Mouse (Mus musculus) cerebellum, adult 11-12 months (tissue): Measurements from ENCODE around the gene Kat2b.
"Not testable (repeated sequence)": the region's sequence is repeated elsewhere in the genome, so short reads cannot be mapped to it uniquely, and the experiment has no call there.

Source experiments
- DNase-seq: peaks from one replicate; pipeline ENCODE4 v3.0.0; 2022

The Kat2b gene

DNA sequence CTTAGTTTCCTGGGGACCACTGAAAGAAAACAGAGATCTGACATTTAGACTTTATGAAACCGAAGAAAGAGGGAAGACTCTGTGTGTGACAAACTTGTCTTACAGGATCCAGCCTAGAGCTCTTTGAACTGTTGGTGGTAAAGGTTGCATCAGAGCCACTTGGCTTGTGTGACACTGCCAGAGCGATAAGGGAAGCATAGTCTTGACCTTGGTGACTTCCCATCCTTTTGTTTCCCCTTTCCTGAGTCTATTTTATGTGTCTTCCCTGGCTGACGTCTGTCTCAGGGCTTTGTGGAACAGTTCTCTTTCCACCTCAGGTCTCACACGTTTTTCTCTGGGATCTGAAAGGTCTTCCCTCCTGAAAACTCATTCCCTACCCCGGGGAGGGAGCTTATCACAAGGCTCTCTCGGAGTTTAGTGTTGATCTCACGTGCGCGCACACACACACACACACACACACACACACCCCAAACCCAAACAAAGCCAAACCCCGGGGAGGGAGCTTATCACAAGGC is 3.8 kb downstream of the Kat2b start:
- no peak for DNase-seq

DNA sequence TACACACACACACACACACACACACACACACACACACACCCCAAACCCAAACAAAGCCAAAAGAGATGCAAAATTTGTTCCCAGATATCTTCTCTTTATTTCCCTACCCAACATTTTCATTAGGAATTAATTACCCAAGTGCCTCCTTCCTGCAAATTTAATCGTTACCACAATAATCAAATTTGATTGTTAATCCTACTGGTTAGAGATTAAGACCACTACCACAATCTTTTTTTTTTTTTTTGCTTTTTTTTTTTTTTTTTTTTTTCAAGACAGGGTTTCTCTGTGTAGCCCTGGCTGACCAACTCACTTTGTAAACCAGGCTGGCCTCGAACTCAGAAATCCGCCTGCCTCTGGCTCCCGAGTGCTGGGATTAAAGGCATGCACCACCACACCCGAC is 4.3 kb downstream of the Kat2b start:
- DNase-seq = not testable (repeated sequence)

DNA sequence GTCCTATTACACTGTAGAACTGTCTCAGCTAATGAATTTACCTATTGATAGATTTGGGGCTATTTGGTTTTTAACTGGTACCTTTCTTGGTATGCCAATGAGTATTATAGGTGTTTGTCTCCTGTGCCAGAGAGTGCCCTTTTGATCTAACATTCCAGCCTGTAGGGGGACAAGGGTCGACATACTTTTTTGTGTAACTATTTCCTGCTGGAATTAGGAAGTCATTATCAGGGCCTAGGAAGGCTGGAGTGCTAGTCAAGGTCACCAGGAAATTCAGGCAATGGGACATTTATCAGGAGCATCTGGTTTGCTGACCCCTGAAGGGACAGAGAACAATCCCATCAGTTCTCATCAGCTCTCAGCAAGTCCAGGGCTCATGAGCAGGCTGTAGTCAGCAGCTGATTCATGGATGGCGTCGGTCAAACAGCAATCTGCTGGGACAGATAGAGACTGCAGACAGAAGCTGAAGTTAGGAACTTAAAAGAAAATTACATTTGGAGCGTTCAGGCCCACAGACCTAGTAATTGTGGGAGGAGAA is 6.4 kb downstream of the Kat2b start:
- DNase-seq = no peak

DNA sequence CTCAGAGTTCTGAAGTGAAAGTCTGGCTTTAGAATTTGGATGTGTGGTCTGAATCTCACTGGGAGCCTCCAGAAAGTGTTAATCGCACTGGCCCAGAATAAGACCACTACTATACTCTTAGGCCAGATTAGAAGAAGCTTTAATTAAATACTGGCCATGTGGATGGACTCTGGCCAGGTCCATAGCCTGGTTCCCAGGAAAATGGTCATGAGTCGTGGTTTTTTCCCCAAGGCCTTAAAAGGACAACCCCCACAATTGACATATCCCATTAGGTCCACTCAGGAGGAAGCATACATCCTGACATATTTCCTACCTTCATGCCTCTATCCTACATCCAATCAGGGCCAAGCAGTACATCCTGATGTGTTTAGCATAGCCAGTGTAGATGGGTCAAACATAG is 10.5 kb downstream of the Kat2b start:
- no peak for DNase-seq

DNA sequence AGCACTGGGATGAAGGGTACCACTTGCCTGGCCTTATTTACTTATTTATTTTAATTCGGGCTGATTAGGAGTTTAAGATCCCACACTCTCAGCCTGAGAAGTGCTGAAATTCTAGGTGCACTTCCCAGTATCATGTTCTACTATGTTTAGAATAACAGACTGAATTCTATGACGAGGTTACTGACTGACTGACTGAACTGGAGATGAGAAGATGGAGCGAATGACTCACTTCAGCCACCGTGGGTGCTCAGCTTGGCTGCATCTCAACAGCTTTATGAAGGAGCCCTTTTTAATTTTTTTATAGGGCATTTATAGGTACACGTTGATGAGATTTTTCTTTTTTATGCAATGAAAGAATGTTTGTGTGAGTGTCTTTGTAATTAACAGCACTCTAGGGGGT is 11.1 kb downstream of the Kat2b start:
- DNase-seq = no peak

DNA sequence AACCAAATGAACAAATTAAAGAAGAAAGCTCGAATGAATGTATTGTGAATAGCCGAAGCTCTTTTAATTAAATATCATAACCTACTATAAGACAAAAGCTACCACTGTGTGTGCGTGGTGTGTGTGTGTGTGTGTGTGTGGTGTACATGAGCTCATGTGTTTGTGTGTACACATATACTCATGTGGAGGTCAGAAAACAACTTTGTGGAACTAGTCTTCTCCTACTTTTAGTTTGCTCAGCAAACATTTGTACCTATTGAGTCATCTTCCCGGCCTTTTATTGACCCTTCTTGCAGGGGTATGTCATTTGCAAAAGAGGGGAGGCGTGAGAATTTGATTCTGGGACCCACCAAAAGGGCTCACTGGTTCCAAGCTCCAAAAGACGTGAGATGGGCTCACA is 11.6 kb downstream of the Kat2b start:
- no peak for DNase-seq

DNA sequence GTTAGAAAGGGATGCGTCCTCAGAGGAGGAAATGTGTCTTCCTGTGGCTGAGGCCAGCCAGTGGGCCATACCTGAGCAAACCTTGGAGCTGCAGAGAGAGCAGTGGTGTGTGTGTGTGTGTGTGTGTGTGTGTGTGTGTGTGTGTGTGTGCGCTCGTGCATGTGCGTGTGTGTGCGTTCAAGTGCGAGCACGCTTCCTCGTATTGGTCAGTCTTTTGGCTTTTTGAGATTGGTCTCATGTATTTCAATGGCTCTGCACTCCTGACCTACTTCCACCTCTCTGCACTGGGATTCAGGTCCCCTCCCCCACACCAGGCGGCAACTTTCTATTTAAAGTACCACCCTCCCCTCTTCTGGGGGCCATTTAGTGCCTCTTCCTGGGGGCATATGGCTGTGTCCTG is 12.1 kb downstream of the Kat2b start:
- peak; percentile 92 for DNase-seq

DNA sequence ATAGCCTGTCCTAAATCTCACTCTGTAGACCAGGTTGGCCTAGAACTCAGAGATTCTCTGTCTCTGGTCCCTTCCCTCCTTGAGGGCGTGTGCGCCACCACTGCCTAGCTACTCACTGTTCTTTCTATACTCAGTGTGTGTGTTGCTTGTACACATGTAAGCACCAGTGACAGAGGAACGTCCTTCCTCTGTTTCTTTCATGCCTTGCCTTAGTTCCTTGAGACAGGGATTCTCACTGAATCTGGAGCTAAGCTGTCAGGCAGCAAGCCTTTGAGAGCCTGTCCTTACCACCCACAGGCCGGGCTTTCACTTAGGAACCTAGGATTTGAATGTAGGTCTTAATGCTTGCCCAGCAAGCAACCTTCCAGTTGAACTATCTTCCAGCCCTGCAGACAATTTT is 13.0 kb downstream of the Kat2b start:
- DNase-seq = no peak

DNA sequence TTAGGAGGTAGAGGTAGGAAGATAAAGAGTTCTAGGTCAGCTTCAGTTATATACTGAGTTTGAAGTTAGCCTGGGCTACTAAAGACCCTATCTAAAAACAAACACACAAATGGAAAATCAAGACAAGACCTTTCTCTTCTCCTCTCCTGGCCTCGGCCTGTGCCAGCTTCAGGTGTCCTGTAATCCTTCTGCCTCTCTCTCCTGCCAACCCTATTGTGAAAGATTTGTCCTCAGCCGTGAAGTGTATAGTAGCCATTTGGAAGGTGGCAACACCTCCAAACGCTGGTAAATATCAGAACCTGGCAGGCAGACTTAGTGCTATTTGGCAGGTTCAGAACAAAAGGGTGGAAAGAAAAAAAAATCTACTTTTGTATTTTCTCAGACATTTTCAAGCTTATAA is 13.6 kb downstream of the Kat2b start:
- peak; percentile 64 for DNase-seq

DNA sequence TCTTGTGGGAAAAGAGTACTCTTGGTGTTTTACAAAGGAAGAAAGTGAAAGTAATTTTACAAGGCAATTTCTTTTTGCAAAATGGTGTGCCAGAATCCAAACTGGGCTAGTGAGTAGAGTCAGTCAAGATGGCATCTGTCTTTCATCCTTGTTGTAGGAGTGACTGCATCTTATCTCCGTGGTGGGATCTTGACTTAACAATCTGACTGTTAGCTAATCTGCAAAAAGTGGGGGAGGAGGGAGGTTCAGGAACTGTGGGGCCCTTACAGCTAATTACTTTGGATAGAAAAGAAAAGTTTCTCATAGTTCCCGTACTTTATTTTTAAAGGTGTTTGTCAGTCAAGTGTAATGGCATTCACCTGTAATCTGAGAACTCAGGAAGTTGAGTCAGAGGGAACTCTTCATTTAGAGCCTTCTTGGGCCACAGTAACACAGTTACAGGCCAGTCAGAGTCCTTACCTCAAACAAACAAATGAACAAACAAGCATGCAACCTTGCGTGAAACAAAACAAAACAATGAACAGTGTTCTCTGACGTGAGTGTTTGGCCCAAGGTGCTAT is 15.4 kb downstream of the Kat2b start:
- DNase-seq = no peak

DNA sequence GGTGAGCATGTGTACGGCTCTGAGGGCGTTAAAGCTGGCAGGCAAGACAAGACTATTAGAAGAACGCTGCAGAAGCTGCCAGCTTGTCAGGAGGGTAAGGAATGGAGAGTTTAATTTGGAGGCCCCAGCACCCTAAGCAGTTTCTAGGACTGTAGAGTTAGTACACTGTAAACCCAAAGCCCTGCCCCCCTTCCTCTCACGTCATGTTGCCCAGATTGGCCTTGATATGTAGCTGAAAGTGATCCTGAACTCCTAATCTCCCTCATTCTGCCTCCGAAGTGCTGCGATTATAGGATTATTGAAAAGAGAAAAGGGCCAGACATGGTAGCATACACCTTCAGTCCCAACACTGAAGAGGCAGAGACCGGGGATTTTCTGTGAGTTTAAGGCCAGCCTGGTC is 16.1 kb downstream of the Kat2b start:
- no peak for DNase-seq

DNA sequence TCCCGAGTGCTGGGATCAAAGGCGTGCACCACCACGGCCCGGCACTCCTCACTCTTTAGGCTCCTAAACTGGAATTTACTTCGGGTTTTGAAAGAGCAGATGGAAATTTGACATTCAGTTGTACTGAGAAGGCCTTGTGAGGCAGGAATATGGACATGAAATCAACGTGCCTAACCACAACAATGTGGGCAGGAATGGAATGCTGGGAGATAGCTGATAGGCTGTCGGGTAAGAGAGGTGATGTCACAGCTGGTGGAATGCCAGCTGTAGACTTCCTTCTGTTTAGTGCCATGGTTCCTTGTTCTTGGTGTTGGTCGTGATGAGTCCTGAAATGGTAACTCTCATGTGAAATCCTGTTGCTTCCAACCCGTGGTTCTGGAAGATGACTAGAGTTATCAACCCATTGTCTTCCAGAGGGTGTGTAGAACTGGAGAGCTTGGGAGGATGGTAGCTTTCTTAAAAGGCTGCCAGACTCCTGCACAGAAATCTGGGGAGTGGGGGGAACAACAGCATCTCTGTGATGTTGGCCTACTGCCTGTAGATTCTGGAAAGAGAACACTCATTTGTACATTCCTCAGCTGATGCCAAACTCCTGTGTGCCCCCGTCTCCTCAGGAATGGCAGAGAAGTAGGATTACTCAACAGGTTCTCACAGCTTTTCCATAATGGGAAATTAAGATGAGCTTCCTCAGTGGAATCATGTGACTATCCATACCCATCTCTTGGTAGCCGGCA is 17.4 kb downstream of the Kat2b start:
- no peak for DNase-seq

DNA sequence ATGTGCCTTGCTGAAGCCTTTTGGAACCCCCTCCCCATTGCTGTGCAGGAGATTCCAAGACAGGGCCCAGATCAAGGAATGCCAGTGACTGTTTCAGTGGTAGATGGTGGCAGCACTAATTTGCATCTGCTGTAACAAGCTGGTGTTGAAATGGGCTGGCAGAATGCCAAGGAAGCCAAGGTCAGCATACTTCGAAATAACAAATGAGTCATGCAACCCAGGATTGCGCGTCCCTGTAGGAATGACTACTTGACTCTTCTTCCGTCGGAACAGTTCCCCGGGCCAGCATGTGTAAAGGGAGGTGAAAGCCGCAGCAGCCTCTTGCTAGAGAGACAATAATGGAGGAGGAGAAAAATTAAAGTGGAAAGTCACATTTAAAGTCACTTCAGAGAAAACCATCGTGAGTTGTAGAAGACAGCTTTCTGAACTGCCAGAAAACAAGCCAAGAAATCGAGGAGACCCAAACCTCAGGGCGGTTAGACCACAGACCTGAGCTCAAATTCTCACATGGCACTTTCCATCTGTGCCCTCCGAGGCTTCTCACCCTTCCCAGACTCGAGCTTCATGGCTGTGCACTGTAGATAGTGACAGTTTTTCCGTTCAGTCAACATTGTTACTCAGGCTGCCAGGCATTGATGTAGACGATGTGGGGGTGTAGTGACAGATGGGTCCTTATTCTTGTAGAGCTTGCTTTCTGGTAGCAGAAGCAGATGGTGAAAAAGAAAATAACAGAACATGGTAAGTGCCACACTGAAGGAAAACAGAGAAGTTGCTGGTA is 20.6 kb downstream of the Kat2b start:
- peak; percentile 83 for DNase-seq

DNA sequence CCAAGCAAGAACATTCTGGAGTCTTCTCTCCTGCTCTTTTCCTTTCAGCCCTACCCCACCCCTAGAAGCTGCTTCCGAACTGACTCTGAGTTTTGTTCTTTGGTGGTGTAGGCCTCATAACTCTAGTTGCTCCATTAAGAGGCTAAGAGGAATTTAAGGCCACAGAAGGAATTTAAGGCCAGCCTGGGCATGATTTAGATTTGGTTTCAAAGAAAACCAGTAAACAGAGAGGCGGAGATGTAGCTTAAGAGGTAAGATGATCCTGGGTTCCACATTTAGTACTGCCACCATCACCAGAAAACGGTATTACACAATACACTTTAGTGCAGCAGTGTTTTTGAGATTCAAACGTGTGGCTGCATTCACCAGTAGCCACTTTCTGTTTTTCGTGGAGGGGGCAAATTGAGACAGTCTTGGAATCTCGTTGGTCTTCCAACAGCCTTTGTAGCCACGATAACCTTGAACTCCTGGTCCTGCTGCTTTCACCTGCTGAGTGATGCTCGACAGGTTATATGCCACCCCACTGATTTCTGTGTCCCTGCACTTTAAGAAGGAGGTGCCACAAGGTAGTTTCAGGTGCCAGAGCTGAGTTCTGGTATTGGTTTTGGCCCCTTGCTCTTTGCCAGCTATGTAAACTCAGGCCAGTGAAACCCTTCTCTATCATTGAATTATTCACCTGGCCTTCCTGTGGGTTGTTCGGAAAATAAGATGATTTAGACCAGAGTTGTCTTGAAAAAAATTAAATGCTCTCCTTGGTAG is 21.6 kb downstream of the Kat2b start:
- DNase-seq = no peak

DNA sequence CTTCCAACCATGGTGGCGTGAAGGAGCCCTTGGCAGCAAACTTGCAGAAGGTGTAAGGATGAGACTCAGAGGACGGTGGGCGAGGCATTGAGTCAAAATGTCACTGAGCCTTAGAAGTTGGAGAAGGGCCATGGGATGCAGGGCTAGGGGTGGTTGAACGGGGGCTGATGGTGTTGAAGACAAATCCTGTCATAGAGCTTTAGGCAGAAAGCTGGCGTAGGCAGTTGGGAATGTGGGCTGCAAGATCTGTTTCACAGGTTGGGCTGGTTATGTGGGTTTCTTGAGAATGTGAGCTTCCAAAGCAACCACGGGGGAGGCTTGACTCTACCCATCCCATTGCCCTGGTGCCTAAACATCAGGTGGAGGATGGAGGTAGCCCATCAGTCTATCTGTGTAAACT is 23.4 kb downstream of the Kat2b start:
- DNase-seq = no peak

DNA sequence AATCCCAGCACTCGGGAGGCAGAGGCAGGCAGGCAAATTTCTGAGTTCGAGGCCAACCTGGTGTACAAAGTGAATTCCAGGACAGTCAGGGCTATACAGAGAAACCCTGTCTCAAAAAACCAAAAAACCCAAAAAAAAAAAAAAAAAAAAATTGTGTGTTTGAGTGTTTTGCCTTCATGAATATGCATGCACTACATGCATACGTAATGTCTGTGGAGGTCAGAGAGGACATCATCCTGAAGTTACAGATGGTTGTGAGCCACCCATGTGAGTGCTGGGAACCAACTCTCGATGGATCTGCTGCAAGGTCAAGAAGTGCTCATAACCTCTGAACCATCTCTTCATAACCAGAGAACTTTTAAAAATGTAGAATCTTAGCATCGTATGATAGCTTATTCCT is 25.2 kb downstream of the Kat2b start:
- DNase-seq = no peak

DNA sequence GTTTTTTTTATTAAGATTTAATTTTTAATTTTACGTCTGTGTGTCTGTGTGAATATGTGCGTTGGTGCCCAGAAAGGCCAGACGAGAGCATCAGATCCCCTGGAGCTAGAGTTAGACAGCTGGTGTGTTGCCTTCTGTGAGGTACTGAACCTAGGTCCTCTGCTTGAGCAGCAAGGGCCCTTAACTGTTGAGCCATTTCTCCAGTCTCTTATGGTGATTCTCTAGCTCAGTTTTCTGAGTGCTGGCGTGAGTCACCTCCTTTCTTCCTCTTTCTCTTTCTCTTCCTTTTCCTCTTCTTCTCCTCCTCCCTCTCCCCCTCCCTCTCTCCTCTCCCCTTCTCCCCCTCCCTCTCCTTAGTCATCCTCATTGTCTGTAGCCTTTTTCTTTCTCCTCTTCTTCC is 27.9 kb downstream of the Kat2b start:
- DNase-seq = no peak

DNA sequence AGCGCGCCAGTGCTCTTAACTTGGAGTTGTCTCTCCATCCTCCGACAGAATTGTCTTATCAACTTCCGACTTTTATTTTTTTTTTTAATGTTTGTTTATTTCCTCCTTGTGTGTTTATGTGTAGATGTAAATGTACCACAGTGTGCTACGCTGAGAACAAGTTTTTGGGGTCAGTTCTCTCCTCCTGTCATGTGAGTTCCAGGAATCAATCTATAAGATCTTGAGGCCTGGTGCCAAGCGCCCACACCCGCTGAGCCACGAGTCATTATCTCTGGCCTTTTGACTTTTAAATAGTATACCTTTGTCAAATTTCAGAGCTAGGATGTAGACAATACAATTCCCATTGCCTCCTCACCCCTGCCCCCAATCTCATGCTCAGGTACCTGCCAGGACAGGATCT is 28.9 kb downstream of the Kat2b start:
- DNase-seq = no peak

DNA sequence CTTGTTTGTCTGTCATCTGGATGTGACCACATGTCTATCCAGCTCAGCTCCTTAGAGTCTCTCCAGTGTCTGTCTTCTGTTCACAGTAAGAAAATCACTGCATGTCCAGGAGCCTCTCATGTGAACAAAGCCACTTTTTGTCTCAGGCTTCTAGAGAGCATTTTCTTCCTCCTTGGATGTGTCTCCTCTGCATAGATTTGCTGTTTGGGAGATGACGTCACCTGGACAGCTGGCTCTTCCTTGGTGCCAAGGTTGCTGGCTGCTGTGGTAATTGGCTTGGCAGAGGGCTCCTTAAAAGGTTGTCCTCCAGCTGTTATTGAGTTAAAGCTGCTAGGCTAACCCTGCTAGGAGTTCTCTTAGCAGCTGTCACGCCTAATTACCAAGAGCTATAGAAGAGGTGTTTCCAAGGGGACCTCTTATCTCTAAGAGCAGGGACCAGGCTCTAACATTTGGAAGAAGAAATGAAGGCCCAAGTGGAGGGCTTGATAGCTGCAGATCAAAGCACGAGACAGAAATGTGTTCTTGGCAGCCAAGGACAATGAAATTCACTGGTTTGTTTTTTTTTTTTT is 29.7 kb downstream of the Kat2b start:
- peak; percentile 59 for DNase-seq

DNA sequence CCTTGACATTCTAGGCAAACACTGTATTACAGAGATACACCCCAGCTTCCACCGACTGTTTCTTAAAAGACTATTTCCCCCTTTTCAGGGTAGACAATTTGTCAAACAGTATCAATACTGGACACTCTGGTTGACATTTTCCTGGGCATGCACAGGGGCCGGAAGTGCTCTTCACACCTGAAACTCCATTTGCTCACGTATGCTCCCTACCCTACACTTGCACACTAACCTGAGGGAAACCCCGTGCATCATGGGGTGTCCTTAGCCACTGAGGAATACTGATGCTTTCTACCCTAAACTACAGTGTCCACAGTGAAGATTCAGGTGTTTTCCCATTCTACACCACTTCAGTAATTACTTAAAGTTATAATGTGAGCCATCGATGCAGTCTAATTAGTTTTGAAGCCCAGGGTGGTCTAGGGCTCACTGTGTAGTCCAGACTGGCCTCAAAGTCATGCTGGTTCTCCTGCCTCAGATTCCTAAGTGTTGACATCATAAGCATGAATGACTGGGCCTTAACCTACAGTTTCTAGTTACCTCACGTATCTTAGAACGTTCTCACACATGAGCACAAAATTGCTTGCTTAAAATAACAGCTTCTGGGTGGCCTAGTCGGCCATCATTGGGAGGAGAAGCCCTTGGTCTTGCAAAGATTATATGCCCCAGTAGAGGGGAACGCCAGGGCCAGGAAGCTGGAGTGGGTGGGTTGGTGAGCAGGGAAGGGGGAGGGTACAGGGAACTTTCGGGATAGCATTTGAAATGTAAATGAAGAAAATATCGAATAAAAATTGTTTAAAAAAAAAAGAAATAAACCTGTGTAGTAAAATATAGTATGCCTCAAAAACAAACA is 30.5 kb downstream of the Kat2b start:
- DNase-seq = no peak

DNA sequence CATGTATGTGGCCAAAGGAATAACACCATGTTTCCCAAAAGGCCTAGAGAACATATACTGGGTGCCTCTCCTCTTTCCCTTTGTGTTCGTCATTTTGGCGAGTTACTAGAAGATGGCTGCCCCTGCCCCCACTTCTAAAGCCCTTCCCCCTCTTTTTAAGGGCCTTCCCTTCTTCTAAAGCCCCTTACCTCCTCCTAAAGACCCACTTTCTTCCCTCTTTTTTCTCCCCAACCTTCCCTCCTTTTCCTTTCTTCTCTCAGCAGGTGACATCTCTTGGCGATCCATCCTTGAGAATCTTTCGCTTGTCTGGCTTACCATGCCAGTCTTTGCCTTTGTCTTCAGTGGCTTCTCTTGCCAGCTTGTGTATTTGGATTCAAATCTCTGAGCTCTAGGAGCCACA is 31.9 kb downstream of the Kat2b start:
- no peak for DNase-seq

DNA sequence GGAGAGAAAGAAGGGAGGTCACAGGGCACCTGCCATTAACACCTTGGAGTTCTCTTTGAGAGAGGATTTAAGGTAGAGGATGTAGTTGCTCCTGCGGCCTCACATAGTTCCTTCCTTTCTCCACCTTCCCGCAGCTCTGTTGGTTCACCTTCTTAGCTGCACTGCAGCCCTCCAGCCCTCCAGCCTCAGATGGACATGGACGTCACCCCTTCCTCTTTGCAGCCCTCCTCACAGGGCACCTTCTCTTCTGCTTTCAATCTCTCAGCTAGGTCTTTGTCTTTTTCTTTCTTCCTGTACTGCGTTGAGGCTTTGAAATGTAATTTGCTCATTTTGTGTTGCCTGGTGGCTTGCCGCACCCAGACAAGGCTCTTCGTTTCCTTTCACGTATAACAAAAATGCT is 36.6 kb downstream of the Kat2b start:
- DNase-seq = not testable (repeated sequence)
